Mouse (Mus musculus) bone marrow, adult 2 months (tissue): ENCODE data around the gene Esrrb.

Experiments
- CTCF ChIP-seq: fragments of 200-500 bp; IDR thresholded peaks from 2 replicates; pipeline ENCODE4 v1.5.1; 2011; ENCODE audit warnings: low read length, control low read depth; ENCODE audit not compliant: control insufficient read depth, insufficient read depth
- POLR2A ChIP-seq: fragments of 200-500 bp; IDR thresholded peaks from 2 replicates; pipeline ENCODE4 v1.6.1; 2011; ENCODE audit warnings: low read depth, mild to moderate bottlenecking, control low read depth, low read length, borderline replicate concordance; ENCODE audit not compliant: control insufficient read depth

GRCm38 (mm10) chr12:86504321-86504720 lies 143.4 kb downstream of the Esrrb start:
- TF ChIP-seq CTCF: no peak
- TF ChIP-seq POLR2A: no peak
